Mouse (Mus musculus) cerebellum, postnatal 36 days (tissue): ENCODE results near the gene Gm17535.
"Not testable (repeated sequence)": the region's sequence is repeated elsewhere in the genome, so short reads cannot be mapped to it uniquely, and the experiment has no call there.

Experiments used
- DNase-seq, 2 experiments: peaks; one replicate each; pipeline ENCODE4 v3.0.0; 2021 to 2022; ENCODE audit warnings: mixed read lengths in 2 of 2

Gm17535 gene

GRCm38 (mm10) chr9:3034299-3034698 lies at the start of gene Gm17535:
Gene Gm17535 (plus strand): TSS chr9:3034599.
- DNase-seq, result not testable (repeated sequence)

DNA sequence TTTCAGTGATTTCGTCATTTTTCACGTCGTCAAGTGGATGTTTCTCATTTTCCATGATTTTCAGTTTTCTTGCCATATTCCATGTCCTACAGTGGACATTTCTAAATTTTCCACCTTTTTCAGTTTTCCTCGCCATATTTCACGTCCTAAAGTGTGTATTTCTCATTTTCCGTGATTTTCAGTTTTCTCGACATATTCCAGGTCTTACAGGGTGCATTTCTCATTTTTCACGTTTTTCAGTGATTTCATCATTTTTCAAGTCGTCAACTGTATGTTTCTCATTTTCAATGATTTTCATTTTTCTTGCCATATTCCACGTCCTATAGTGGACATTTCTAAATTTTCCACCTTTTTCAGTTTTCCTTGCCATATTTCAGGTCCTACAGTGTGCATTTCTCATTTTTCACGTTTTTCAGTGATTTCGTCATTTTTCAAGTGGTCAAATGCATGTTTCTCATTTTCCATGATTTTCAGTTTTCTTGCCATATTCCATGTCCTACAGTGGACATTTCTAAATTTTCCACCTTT lies 33.9 kb upstream of the Gm17535 start, which contains the start of gene Gm10722:
Gene Gm10722, plus strand, starts transcription at position 478 of the 528 bp plus-strand sequence.
- DNase-seq, result not testable (repeated sequence)

DNA sequence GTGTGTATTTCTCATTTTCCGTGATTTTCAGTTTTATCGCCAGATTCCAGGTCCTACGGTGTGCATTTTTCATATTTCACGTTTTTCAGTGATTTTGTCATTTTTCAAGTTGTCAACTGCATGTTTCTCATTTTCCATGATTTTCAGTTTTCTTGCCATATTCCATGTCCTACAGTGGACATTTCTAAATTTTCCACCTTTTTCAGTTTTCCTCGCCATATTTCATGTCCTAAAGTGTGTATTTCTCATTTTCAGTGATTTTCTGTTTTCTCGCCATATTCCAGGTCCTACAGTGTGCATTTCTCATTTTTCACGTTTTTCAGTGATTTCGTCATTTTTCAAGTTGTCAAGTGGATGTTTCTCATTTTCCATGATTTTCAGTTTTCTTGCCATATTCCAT lies 33.4 kb upstream of the Gm17535 start:
- peak in 1 of 2 experiments; percentile 5 for DNase-seq

DNA sequence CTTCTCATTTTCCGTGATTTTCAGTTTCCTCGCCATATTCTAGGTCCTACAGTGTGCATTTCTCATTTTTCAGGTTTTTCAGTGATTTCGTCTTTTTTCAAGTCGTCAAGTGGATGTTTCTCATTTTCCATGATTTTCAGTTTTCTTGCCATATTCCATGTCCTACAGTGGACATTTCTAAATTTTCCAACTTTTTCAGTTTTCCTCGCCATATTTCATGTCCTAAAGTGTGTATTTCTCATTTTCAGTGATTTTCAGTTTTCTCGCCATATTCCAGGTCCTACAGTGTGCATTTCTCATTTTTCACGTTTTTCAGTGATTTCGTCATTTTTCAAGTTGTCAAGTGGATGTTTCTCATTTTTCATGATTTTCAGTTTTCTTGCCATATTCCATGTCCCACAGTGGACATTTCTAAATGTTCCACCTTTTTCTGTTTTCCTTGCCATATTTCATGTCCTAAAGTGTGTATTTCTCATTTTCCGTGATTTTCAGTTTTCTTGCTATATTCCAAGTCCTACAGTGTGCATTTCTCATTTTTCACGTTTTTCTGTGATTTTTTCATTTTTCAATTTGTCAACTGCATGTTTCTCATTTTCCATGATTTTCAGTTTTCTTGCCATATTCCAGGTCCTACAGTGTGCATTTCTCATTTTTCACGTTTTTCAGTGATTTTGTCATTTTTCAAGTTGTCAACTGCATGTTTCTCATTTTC lies 32.3 kb upstream of the Gm17535 start:
- DNase-seq, result peak; percentile 85 to 88

GRCm38 (mm10) chr9:3002794-3003396 lies 31.5 kb upstream of the Gm17535 start, which contains the start of gene Gm11168:
Gene Gm11168 (plus strand): TSS chr9:3003346.
- not testable (repeated sequence) for DNase-seq

GRCm38 (mm10) chr9:3006179-3006578 lies 28.2 kb upstream of the Gm17535 start:
- not testable (repeated sequence) for DNase-seq

GRCm38 (mm10) chr9:3006636-3007035 lies 27.8 kb upstream of the Gm17535 start:
- DNase-seq, result peak; percentile 30 to 79

- DNase-seq, result not testable (repeated sequence)
These were observed 27.1 kb upstream of the Gm17535 start for GRCm38 (mm10) chr9:3007272-3007671.

DNA sequence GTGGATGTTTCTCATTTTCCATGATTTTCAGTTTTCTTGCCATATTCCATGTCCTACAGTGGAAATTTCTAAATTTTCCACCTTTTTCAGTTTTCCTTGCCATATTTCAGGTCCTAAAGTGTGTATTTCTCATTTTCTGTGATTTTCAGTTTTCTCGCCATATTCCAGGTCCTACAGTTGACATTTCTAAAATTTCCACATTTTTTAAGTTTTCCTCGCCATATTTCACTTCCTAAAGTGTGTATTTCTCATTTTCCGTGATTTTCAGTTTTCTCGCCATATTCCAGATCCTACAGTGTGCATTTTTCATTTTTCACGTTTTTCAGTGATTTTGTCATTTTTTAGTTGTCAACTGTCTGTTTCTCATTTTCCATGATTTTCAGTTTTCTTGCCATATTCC lies 25.1 kb upstream of the Gm17535 start:
- DNase-seq, result not testable (repeated sequence)

DNA sequence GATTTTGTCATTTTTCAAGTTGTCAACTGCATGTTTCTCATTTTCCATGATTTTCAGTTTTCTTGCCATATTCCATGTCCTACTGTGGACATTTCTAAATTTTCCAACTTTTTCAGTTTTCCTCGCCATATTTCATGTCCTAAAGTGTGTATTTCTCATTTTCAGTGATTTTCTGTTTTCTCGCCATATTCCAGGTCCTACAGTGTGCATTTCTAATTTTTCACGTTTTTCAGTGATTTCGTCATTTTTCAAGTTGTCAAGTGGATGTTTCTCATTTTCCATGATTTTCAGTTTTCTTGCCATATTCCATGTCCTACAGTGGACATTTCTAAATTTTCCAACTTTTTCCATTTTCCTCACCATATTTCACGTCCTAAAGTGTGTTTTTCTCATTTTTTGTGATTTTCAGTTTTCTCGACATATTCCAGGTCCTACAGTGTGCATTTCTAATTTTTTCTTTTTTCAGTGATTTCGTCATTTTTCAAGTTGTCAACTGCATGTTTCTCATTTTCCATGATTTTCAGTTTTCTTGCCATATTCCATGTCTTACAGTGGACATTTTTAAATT lies 22.3 kb upstream of the Gm17535 start:
- DNase-seq, result not testable (repeated sequence)

- not testable (repeated sequence) for DNase-seq
These were observed 21.6 kb upstream of the Gm17535 start, which contains the start of gene Gm10721 for GRCm38 (mm10) chr9:3012733-3013279. Gene Gm10721 (plus strand): TSS chr9:3013140.

- not testable (repeated sequence) for DNase-seq
These were observed 19.0 kb upstream of the Gm17535 start, which contains the start of gene Gm10720 for GRCm38 (mm10) chr9:3015354-3015753. Gene Gm10720 (plus strand): TSS chr9:3015654.

DNA sequence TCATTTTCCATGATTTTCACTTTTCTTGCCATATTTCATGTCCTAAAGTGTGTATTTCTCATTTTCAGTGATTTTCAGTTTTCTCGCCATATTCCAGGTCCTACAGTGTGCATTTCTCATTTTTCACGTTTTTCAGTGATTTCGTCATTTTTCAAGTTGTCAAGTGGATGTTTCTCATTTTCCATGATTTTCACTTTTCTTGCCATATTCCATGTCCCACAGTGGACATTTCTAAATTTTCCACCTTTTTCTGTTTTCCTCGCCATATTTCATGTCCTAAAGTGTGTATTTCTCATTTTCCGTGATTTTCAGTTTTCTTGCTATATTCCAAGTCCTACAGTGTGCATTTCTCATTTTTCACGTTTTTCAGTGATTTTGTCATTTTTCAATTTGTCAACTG lies 18.5 kb upstream of the Gm17535 start:
- DNase-seq, result not testable (repeated sequence)

GRCm38 (mm10) chr9:3017108-3017507 lies 17.3 kb upstream of the Gm17535 start, which contains the start of gene Gm10719:
Gene Gm10719 (plus strand): TSS chr9:3017408.
- DNase-seq, result not testable (repeated sequence)

DNA sequence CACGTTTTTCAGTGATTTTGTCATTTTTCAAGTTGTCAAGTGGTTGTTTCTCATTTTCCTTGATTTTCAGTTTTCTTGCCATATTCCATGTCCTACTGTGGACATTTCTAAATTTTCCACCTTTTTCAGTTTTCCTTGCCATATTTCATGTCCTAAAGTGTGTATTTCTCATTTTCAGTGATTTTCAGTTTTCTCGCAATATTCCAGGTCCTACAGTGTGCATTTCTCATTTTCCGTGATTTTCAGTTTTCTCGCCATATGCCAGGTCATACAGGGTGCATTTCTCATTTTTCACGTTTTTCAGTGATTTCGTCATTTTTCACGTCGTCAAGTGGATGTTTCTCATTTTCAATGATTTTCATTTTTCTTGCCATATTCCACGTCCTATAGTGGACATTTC lies 15.5 kb upstream of the Gm17535 start:
- peak; percentile 51 to 88 for DNase-seq

DNA sequence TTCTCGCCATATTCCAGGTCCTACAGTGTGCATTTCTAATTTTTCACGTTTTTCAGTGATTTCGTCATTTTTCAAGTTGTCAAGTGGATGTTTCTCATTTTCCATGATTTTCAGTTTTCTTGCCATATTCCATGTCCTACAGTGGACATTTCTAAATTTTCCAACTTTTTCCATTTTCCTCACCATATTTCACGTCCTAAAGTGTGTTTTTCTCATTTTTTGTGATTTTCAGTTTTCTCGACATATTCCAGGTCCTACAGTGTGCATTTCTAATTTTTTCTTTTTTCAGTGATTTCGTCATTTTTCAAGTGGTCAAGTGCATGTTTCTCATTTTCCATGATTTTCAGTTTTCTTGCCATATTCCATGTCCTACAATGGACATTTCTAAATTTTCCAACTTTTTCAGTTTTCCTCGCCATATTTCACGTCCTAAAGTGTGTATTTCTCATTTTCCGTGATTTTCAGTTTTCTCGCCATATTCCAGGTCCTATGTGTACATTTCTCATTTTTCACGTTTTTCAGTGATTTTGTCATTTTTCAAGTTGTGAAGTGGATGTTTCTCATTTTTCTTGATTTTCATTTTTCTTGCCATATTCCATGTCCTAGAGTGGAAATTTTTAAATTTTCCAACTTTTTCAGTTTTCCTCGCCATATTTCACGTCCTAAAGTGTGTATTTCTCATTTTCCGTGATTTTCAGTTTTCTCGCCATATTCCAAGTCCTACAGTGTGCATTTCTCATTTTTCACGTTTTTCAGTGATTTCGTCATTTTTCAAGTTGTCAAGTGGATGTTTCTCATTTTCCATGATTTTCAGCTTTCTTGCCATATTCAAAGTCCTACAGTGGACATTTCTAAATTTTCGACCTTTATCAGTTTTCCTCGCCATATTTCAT lies 14.3 kb upstream of the Gm17535 start:
- DNase-seq, result peak; percentile 24 to 33

GRCm38 (mm10) chr9:3022316-3023008 lies 11.9 kb upstream of the Gm17535 start:
- peak; percentile 11 to 37 for DNase-seq

GRCm38 (mm10) chr9:3023312-3023984 lies 11.0 kb upstream of the Gm17535 start, which contains the start of gene Gm10718:
Gene Gm10718 (plus strand): TSS chr9:3023547.
- DNase-seq, result not testable (repeated sequence)

- peak in 1 of 2 experiments; percentile 42 for DNase-seq
These were observed 10.3 kb upstream of the Gm17535 start for GRCm38 (mm10) chr9:3023985-3024648.
